Mouse (Mus musculus): Measurements from ENCODE around the gene 1700102P08Rik.

DNA sequence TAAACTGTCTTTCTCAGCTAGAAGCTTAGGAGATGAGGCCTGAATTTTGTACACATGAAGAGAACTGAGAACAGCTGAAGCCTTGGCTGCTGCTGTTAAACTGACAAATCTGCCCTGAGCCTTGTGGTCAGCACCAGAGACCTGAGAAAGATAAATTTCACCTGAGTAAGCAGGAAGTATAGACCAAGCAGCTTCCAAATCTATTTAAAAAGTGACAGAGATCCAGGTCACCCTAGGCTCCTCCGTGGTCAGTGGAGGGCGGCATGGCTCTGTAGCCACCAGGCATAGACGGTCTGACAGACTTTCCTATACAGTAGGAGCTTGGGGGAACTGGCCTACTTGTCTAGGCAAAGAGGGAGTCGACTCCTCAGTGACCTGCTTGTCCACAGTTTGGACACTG, 5.8 kb upstream of the 1700102P08Rik start:
- TF ChIP-seq POLR2A (IDR thresholded peaks at IDR 0.05; ENCODE audit: borderline replicate concordance, low read depth, low read length) (no peak), CTCF (IDR thresholded peaks at IDR 0.05; ENCODE audit: low read depth, low read length) (no peak)

All from bone marrow macrophage, adult 2 months (primary cell).